Mouse (Mus musculus) liver, adult 2 months (tissue): ENCODE measurements around the gene Cpox. TPM values are rescaled to one million over a fixed set of nuclear protein-coding genes. Genes with fewer than 3 reads are reported as not detected.
A peak's percentile ranks its signal among the peaks of the same experiment; 100 is the strongest.

Source experiments
- DNase-seq: peaks from one replicate; pipeline ENCODE4 v3.0.0-alpha.2; 2011; ENCODE audit warnings: low read depth, low spot score; ENCODE audit errors: extremely low read depth
- H3K27ac ChIP-seq: fragments of 200-500 bp; replicated peaks from 2 replicates; pipeline ENCODE4 v1.5.1; 2012; ENCODE audit warnings: low read depth, mild to moderate bottlenecking, control low read depth, inconsistent platforms, low read length; ENCODE audit not compliant: insufficient read depth
- H3K27me3 ChIP-seq: fragments of 200-500 bp; 2 replicates; pipeline ENCODE4 v1.6.1; 2012; ENCODE audit warnings: mild to moderate bottlenecking, moderate library complexity, low read length, inconsistent platforms; ENCODE audit not compliant: control insufficient read depth, insufficient read depth
- H3K36me3 ChIP-seq: fragments of 200-500 bp; 2 replicates; pipeline ENCODE4 v1.6.1; 2012; ENCODE audit warnings: low read length, inconsistent platforms; ENCODE audit not compliant: control insufficient read depth, insufficient read depth
- H3K4me1 ChIP-seq: fragments of 200-500 bp; 2 replicates; pipeline ENCODE4 v1.6.1; 2011; ENCODE audit warnings: low read length; ENCODE audit not compliant: control insufficient read depth, insufficient read depth
- H3K4me3 ChIP-seq: fragments of 200-500 bp; 2 replicates; pipeline ENCODE4 v1.5.1; 2011; ENCODE audit warnings: low read depth, mild to moderate bottlenecking, control low read depth, low read length, moderate library complexity; ENCODE audit not compliant: insufficient read depth
- H3K79me2 ChIP-seq: fragments of 200-500 bp; 2 replicates; pipeline ENCODE4 v1.6.1; 2012; ENCODE audit warnings: inconsistent platforms, mild to moderate bottlenecking, low read length, moderate library complexity; ENCODE audit not compliant: control insufficient read depth, insufficient read depth
- H3K9ac ChIP-seq: fragments of 200-500 bp; 2 replicates; pipeline ENCODE4 v1.6.1; 2012; ENCODE audit warnings: low read depth, mild to moderate bottlenecking, control low read depth, inconsistent platforms, low read length
- CTCF ChIP-seq: fragments of 200-500 bp; IDR thresholded peaks from 2 replicates; pipeline ENCODE4 v1.5.1; 2011; ENCODE audit warnings: low read depth, low read length, control low read depth
- POLR2A ChIP-seq: fragments of 200-500 bp; IDR thresholded peaks from 2 replicates; pipeline ENCODE4 v1.6.1; 2011; ENCODE audit warnings: low read length, control low read depth; ENCODE audit not compliant: insufficient read depth; ENCODE audit errors: extremely low read depth
- WGBS: fragments of 180-500 bp; shearing (Covaris S2); methylation state at CpG from one replicate; pipeline ENCODE4 v1.1.7; 2018; 5-methylcytosine and 5-hydroxymethylcytosine counted together
- polyA plus RNA-seq: library from polyadenylated mRNA; depleted of rRNA; stranded (reverse); fragments of >200 nt; gene quantifications from 2 replicates; pipeline ENCODE4 v1.2.3, GENCODE M21; 2012
- total RNA-seq: library from RNA; depleted of rRNA; stranded (reverse); fragments of >200 nt; gene quantifications from 2 replicates; pipeline ENCODE4 v1.2.3, GENCODE M21; 2014

Cpox gene
- total and polyA plus RNA-seq, 2 experiments: 68.1 to 75.2 TPM

DNA sequence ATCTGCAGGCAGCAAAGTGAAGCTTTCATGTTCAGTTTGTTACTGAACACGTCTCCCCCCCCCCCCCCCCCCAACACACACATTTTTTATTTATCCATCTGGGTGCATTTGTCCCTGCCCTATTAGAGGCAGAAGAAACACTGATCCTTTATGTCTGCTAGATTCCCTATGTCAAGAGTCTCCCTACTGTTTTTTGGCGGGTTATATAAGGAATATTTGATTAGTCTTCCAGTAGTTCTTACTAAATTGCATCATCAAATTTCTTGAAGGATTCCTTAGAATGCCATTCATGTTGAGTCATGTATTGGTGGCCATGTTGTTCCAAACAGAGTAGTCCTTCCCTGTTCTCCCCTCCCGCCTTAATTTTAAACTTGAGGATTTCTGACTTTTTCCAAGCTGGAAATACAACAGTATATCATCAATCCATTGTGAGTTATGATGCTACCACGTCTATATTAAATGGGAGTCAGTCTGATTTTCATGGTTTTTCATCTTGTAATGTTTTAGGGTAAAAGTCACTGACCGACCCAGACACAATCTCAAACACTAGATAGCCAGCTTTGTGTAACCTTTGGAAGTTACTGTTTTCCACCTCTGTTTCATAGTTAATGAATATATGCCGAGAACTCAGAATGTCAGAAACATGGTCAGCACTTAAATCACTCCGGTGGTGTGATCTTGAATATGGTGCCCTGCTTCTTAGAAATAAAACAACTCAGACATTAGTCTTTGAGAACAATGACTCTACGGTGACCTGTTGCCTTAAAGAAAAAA, 1.3 kb downstream of the Cpox start:
- Histone ChIP-seq H3K27me3 (no peaks in the 10 kb centered on the region), H3K9ac (no peak overlapping the region; the same call in 1 of the 2 replicates), H3K79me2 (peaks cover 10% of the 10 kb centered on the region; the same call in 1 of the 2 replicates), H3K4me3 (peak overlapping the region; percentile 88), H3K4me1 (peaks cover 10% of the 10 kb centered on the region; the same call in 1 of the 2 replicates), H3K27ac (peak overlapping the region; percentile 90; the same call in 1 of the 2 replicates), H3K36me3 (peaks cover 30% of the 10 kb centered on the region)
- 21% methylated on average over 8 of the region's 8 CpGs for WGBS
- DNase-seq: peak; percentile 76
- TF ChIP-seq CTCF (no peak), POLR2A (no peak)

- H3K79me2 ChIP-seq: peaks cover 10% of the 10 kb centered on the region; the same call in 1 of the 2 replicates
- H3K27me3 ChIP-seq: no peaks in the 10 kb centered on the region
- H3K36me3 ChIP-seq: peaks cover 38% of the 10 kb centered on the region
- peak overlapping the region; percentile 42; the same call in 1 of the 2 replicates for H3K4me3 ChIP-seq
- DNase-seq: peak; percentile 48
- TF ChIP-seq CTCF (no peak), POLR2A (no peak)
- H3K4me1 ChIP-seq: peaks cover 10% of the 10 kb centered on the region
- H3K27ac ChIP-seq: peak overlapping the region; percentile 0; the same call in 1 of the 2 replicates
- H3K9ac ChIP-seq: peak overlapping the region; percentile 20; the same call in 1 of the 2 replicates
- 38% methylated on average over 13 of the region's 13 CpGs for WGBS
These were observed 2.3 kb downstream of the Cpox start for GRCm38 (mm10) chr16:58672396-58672795.

- Histone ChIP-seq H3K36me3 (peaks cover 48% of the 10 kb centered on the region), H3K4me1 (peaks cover 6% of the 10 kb centered on the region), H3K27me3 (no peaks in the 10 kb centered on the region), H3K4me3 (no peak overlapping the region), H3K27ac (no peak overlapping the region), H3K9ac (no peak overlapping the region), H3K79me2 (peaks cover 10% of the 10 kb centered on the region; the same call in 1 of the 2 replicates)
- no peak for DNase-seq
- 89% methylated on average over 15 of the region's 15 CpGs for WGBS
- TF ChIP-seq CTCF (no peak), POLR2A (no peak)
These were observed 3.8 kb downstream of the Cpox start for GRCm38 (mm10) chr16:58673811-58674410.

GRCm38 (mm10) chr16:58675256-58675655, 5.2 kb downstream of the Cpox start:
- peaks cover 5% of the 10 kb centered on the region for H3K4me1 ChIP-seq
- H3K79me2 ChIP-seq: peaks cover 9% of the 10 kb centered on the region; the same call in 1 of the 2 replicates
- 87% methylated on average over 13 of the region's 13 CpGs for WGBS
- no peak overlapping the region for H3K9ac ChIP-seq
- H3K4me3 ChIP-seq: no peak overlapping the region
- no peak overlapping the region for H3K27ac ChIP-seq
- TF ChIP-seq CTCF (no peak), POLR2A (no peak)
- DNase-seq: peak; percentile 52
- H3K27me3 ChIP-seq: no peaks in the 10 kb centered on the region
- peaks cover 50% of the 10 kb centered on the region for H3K36me3 ChIP-seq

DNA sequence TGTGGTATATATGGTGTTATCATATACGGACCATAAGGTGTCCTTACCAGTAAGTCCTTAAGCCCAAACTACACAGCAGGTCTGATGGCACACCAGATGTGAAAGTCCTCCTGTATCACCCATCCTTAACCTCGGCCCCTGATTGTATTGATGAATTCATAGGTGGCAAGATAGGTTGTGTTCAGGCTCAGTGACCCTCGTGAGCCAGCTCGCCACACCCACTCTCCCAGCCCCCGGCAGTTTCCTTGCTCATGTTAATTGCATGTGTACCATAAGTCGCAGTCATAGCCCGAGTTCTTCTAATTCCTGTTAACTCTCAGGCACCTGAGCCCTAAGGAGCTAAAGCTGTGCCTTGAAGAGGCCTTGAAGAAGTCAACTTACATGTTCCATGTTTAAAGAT, 6.1 kb downstream of the Cpox start:
- Histone ChIP-seq H3K4me1 (peaks cover 5% of the 10 kb centered on the region), H3K27ac (no peak overlapping the region), H3K79me2 (peaks cover 2% of the 10 kb centered on the region; the same call in 1 of the 2 replicates), H3K27me3 (no peaks in the 10 kb centered on the region), H3K4me3 (no peak overlapping the region), H3K9ac (no peak overlapping the region), H3K36me3 (peaks cover 58% of the 10 kb centered on the region)
- TF ChIP-seq CTCF (no peak), POLR2A (no peak)
- no peak for DNase-seq
- WGBS: 73% methylated on average over 7 of the region's 7 CpGs
